In the genomic region with DNA sequence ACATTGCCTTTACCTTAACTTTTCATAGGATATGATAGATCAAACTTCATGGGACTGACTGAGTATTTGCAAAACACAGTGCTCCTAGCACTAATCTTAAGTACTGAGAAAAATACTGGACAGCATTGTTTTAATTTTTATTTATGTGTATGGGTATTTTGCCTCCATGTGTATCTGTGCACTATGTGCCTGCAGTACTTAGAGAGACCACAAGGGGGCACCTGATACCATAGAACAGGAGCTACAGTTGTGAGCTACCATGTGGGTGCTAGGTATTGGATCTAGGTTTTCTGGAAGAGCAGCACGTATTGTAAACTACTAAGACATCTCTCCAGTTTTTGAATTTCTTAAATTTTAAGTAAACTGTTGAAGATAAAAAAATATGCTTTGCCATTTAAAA, we compare ENCODE assay signal across 8 mouse cellular contexts.
A peak's percentile ranks its signal among the peaks of the same experiment; 100 is the strongest.
DNase-seq lines count a peak whose midpoint lies in the region; ATAC-seq and TF ChIP-seq lines count a peak whose summit lies in the region.

No protein-coding gene starts in this region.

- no peak overlapping the region for H3K4me2 ChIP-seq in kidney, embryonic 14.5 days (replicated peaks; ENCODE audit: low read depth, low read length)

- no peak overlapping the region for H3K9ac ChIP-seq in kidney, embryonic 14.5 days (ENCODE audit: low read depth, low read length)

- peak; percentile 33 for DNase-seq in adrenal gland, postnatal 14 days
- DNase-seq in adrenal gland, adult 8-10 months = no peak
- peak; percentile 37 for DNase-seq in kidney, adult 9 months
- DNase-seq in Patski (ENCODE audit: low read depth, low spot score) = no peak
- peak; percentile 20 to 43 for DNase-seq in kidney, postnatal 4 days
- peak; percentile 3 for DNase-seq in testis, postnatal 14 days (ENCODE audit: low spot score)
- no peak for DNase-seq in right cerebral cortex, postnatal 25 days

- no peaks in the 10 kb centered on the region for H3K9me3 ChIP-seq in kidney, embryonic 14.5 days (ENCODE audit: control insufficient read depth, low read length)

- H3K4me3 ChIP-seq in kidney, embryonic 14.5 days (ENCODE audit: low read length) = no peak overlapping the region

- H3K4me1 ChIP-seq in kidney, embryonic 14.5 days (ENCODE audit: control insufficient read depth, insufficient read depth, low read length) = no peaks in the 10 kb centered on the region

- H3K27ac ChIP-seq in kidney, embryonic 14.5 days (ENCODE audit: low read depth, low read length) = no peak overlapping the region

- TF ChIP-seq CTCF in Patski (IDR thresholded peaks at IDR 0.05) = peak; percentile 61

- no peaks in the 10 kb centered on the region for H3K27me3 ChIP-seq in kidney, embryonic 14.5 days (ENCODE audit: control insufficient read depth, insufficient read depth, low read length)
- H3K27me3 ChIP-seq in Patski = peaks cover 43% of the 10 kb centered on the region

- in situ Hi-C loops in Patski (cut with MboI; ENCODE audit: low pct_unique_long_range_greater_than_20kb) = no loop called here

- CTCF ChIA-PET in Patski (lab: Charles Lee) = interaction anchor here (1.0 kb wide), 1 partner anchor 1192 kb away, joined by 4 read pairs; no protein-coding TSS in a partner anchor

- POLR2A ChIA-PET in Patski (lab: Charles Lee) = no interaction called here

- H3K36me3 ChIP-seq in kidney, embryonic 14.5 days (ENCODE audit: control insufficient read depth, insufficient read depth, low read length) = no peaks in the 10 kb centered on the region

- WGBS in kidney, embryonic 14.5 days = 77% methylated on average over 1 of the region's 1 CpGs

- ATAC-seq in kidney, embryonic 14.5 days (ENCODE audit: low FRiP score, low TSS enrichment) = no peak
- ATAC-seq in Patski = no peak

Comparison
In these comparisons a context has a peak if more than half of its experiments do, and no peak if none do; other contexts are left out.
1. DNase-seq: peak in adrenal gland, postnatal 14 days (single experiment), kidney, adult 9 months (single experiment), kidney, postnatal 4 days (2 of 2) and testis, postnatal 14 days (single experiment); none in adrenal gland, adult 8-10 months (single experiment), Patski (single experiment) and right cerebral cortex, postnatal 25 days (single experiment).